Mouse (Mus musculus) liver, adult 2 months (tissue): ENCODE data around the gene Scarb1.

Experiments
- CTCF ChIP-seq: fragments of 200-500 bp; IDR thresholded peaks from 2 replicates; pipeline ENCODE4 v1.5.1; 2011; ENCODE audit warnings: low read depth, low read length, control low read depth
- POLR2A ChIP-seq: fragments of 200-500 bp; IDR thresholded peaks from 2 replicates; pipeline ENCODE4 v1.6.1; 2011; ENCODE audit warnings: low read length, control low read depth; ENCODE audit not compliant: insufficient read depth; ENCODE audit errors: extremely low read depth

GRCm38 (mm10) chr5:125315110-125315509, 25.8 kb downstream of the Scarb1 start:
- TF ChIP-seq CTCF (no peak), POLR2A (no peak)
